Mouse (Mus musculus) lung, adult 2 months (tissue): Measurements from ENCODE around the gene Ndufa3.
A peak's percentile ranks its signal among the peaks of the same experiment; 100 is the strongest.

ENCODE experiments used
- CTCF ChIP-seq: fragments of 200-500 bp; IDR thresholded peaks from 2 replicates; pipeline ENCODE4 v1.5.1; 2011; ENCODE audit warnings: mild to moderate bottlenecking, low read length, control low read depth; ENCODE audit not compliant: insufficient read depth
- POLR2A ChIP-seq: fragments of 200-500 bp; IDR thresholded peaks from 2 replicates; pipeline ENCODE4 v1.6.1; 2011; ENCODE audit warnings: low read depth, mild to moderate bottlenecking, control low read depth, low read length, borderline replicate concordance; ENCODE audit errors: extremely low read depth

GRCm38 (mm10) chr7:3601119-3601518 is 16.1 kb upstream of the Ndufa3 start:
- peak; percentile 14; the same call in 1 of the 2 replicates for TF ChIP-seq CTCF
- no peak for TF ChIP-seq POLR2A
